Mouse (Mus musculus) limb, embryonic 10.5 days (tissue): Measurements from ENCODE around the gene Cped1. TPM values are rescaled to one million over a fixed set of nuclear protein-coding genes. Genes with fewer than 3 reads are reported as not detected.

Experiments used
- DNase-seq: peaks from one replicate; pipeline ENCODE4 v3.0.0-alpha.2; 2017; ENCODE audit warnings: low spot score
- H3K27ac ChIP-seq: fragments of 300-500 bp; sonication (generic); 2 replicates; pipeline ENCODE4 v1.5.1; 2016; ENCODE audit warnings: mild to moderate bottlenecking
- H3K27me3 ChIP-seq: fragments of 300-500 bp; sonication (generic); 2 replicates; pipeline ENCODE4 v1.6.1; 2016; ENCODE audit warnings: low read depth, mild to moderate bottlenecking; ENCODE audit not compliant: poor library complexity, severe bottlenecking
- H3K36me3 ChIP-seq: fragments of 300-500 bp; sonication (generic); 2 replicates; pipeline ENCODE4 v1.6.1; 2016; ENCODE audit warnings: mild to moderate bottlenecking, moderate library complexity
- H3K4me1 ChIP-seq: fragments of 300-500 bp; sonication (generic); 2 replicates; pipeline ENCODE4 v1.6.1; 2016
- H3K4me3 ChIP-seq: fragments of 300-500 bp; sonication (generic); 2 replicates; pipeline ENCODE4 v1.5.1; 2016; ENCODE audit warnings: mild to moderate bottlenecking, moderate library complexity
- H3K9me3 ChIP-seq: fragments of 300-500 bp; sonication (generic); replicated peaks from 2 replicates; pipeline ENCODE4 v1.6.1; 2016; ENCODE audit warnings: mild to moderate bottlenecking
- WGBS: fragments of 180-500 bp; shearing (Covaris S2); methylation state at CpG from one replicate; pipeline ENCODE4 v1.1.7; 2016; 5-methylcytosine and 5-hydroxymethylcytosine counted together
- polyA plus RNA-seq: library from polyadenylated mRNA; unstranded; fragments of >200 nt; fragmentation: Nextera tagmentation; extraction: Ambion mirVana; gene quantifications from 2 replicates; pipeline ENCODE4 v1.2.1, GENCODE M21; 2016

The Cped1 gene
- polyA plus RNA-seq, 1 experiment from 2014 or later = 63.8 TPM

GRCm38 (mm10) chr6:22078686-22079264 lies 93.1 kb downstream of the Cped1 start:
- WGBS = 87% methylated on average over 7 of the region's 7 CpGs
- Histone ChIP-seq H3K27ac (no peak overlapping the region), H3K4me1 (no peaks in the 10 kb centered on the region), H3K9me3 (no peaks in the 10 kb centered on the region), H3K36me3 (peaks cover 33% of the 10 kb centered on the region), H3K27me3 (no peaks in the 10 kb centered on the region), H3K4me3 (no peak overlapping the region)
- no peak for DNase-seq

GRCm38 (mm10) chr6:22086056-22086455 lies 100.3 kb downstream of the Cped1 start:
- H3K4me3 ChIP-seq = no peak overlapping the region
- no peaks in the 10 kb centered on the region for H3K27me3 ChIP-seq
- no peaks in the 10 kb centered on the region for H3K4me1 ChIP-seq
- H3K36me3 ChIP-seq = peaks cover 53% of the 10 kb centered on the region
- H3K9me3 ChIP-seq = no peaks in the 10 kb centered on the region
- no peak for DNase-seq
- no peak overlapping the region for H3K27ac ChIP-seq
- WGBS = 86% methylated on average over 5 of the region's 5 CpGs

- Histone ChIP-seq H3K4me3 (no peak overlapping the region), H3K36me3 (peaks cover 76% of the 10 kb centered on the region), H3K27me3 (no peaks in the 10 kb centered on the region), H3K9me3 (no peaks in the 10 kb centered on the region), H3K4me1 (no peaks in the 10 kb centered on the region), H3K27ac (no peak overlapping the region)
- WGBS = 55% methylated on average over 17 of the region's 17 CpGs
- peak; percentile 77 for DNase-seq
Measured at GRCm38 (mm10) chr6:22088346-22089064, 102.8 kb downstream of the Cped1 start.

- WGBS = 87% methylated on average over 5 of the region's 5 CpGs
- Histone ChIP-seq H3K27ac (no peak overlapping the region), H3K27me3 (no peaks in the 10 kb centered on the region), H3K4me3 (no peak overlapping the region), H3K36me3 (peaks cover 82% of the 10 kb centered on the region), H3K9me3 (no peaks in the 10 kb centered on the region), H3K4me1 (no peaks in the 10 kb centered on the region)
- no peak for DNase-seq
Measured at GRCm38 (mm10) chr6:22091773-22092172, 106.1 kb downstream of the Cped1 start.

GRCm38 (mm10) chr6:22093792-22094191 lies 108.1 kb downstream of the Cped1 start:
- H3K9me3 ChIP-seq = no peaks in the 10 kb centered on the region
- no peaks in the 10 kb centered on the region for H3K4me1 ChIP-seq
- H3K4me3 ChIP-seq = no peak overlapping the region
- H3K36me3 ChIP-seq = peaks cover 82% of the 10 kb centered on the region
- DNase-seq = no peak
- H3K27ac ChIP-seq = no peak overlapping the region
- H3K27me3 ChIP-seq = no peaks in the 10 kb centered on the region
- WGBS = 91% methylated on average over 5 of the region's 5 CpGs

- DNase-seq = no peak
- WGBS = 44% methylated on average over 2 of the region's 2 CpGs
- Histone ChIP-seq H3K9me3 (no peaks in the 10 kb centered on the region), H3K27ac (no peak overlapping the region), H3K4me3 (no peak overlapping the region), H3K27me3 (no peaks in the 10 kb centered on the region), H3K36me3 (peaks cover 66% of the 10 kb centered on the region), H3K4me1 (no peaks in the 10 kb centered on the region)
Measured at GRCm38 (mm10) chr6:22097709-22098108, 112.0 kb downstream of the Cped1 start.

GRCm38 (mm10) chr6:22099832-22100231 lies 114.1 kb downstream of the Cped1 start:
- 85% methylated on average over 5 of the region's 5 CpGs for WGBS
- no peak overlapping the region for H3K27ac ChIP-seq
- H3K36me3 ChIP-seq = peaks cover 57% of the 10 kb centered on the region
- H3K9me3 ChIP-seq = no peaks in the 10 kb centered on the region
- no peak overlapping the region for H3K4me3 ChIP-seq
- no peaks in the 10 kb centered on the region for H3K4me1 ChIP-seq
- DNase-seq = no peak
- no peaks in the 10 kb centered on the region for H3K27me3 ChIP-seq

- Histone ChIP-seq H3K4me3 (no peak overlapping the region), H3K27ac (no peak overlapping the region), H3K36me3 (peaks cover 51% of the 10 kb centered on the region), H3K4me1 (no peaks in the 10 kb centered on the region), H3K9me3 (no peaks in the 10 kb centered on the region), H3K27me3 (no peaks in the 10 kb centered on the region)
- WGBS = 73% methylated on average over 3 of the region's 3 CpGs
- no peak for DNase-seq
Measured at GRCm38 (mm10) chr6:22101939-22102338, 116.2 kb downstream of the Cped1 start.

GRCm38 (mm10) chr6:22102752-22103151 lies 117.0 kb downstream of the Cped1 start:
- Histone ChIP-seq H3K36me3 (peaks cover 51% of the 10 kb centered on the region), H3K4me1 (no peaks in the 10 kb centered on the region), H3K9me3 (no peaks in the 10 kb centered on the region), H3K27me3 (no peaks in the 10 kb centered on the region), H3K27ac (no peak overlapping the region), H3K4me3 (no peak overlapping the region)
- DNase-seq = no peak
- WGBS = 87% methylated on average over 4 of the region's 4 CpGs

GRCm38 (mm10) chr6:22103713-22104112 lies 118.0 kb downstream of the Cped1 start:
- Histone ChIP-seq H3K27ac (no peak overlapping the region), H3K36me3 (peaks cover 44% of the 10 kb centered on the region), H3K4me3 (no peak overlapping the region), H3K4me1 (no peaks in the 10 kb centered on the region), H3K27me3 (no peaks in the 10 kb centered on the region), H3K9me3 (no peaks in the 10 kb centered on the region)
- DNase-seq = no peak
- WGBS = 84% methylated on average over 3 of the region's 3 CpGs

GRCm38 (mm10) chr6:22104211-22104610 lies 118.5 kb downstream of the Cped1 start:
- 33% methylated on average over 8 of the region's 8 CpGs for WGBS
- no peak for DNase-seq

GRCm38 (mm10) chr6:22114079-22114478 lies 128.4 kb downstream of the Cped1 start:
- H3K4me1 ChIP-seq = no peaks in the 10 kb centered on the region
- no peaks in the 10 kb centered on the region for H3K9me3 ChIP-seq
- no peaks in the 10 kb centered on the region for H3K27me3 ChIP-seq
- no peak overlapping the region for H3K27ac ChIP-seq
- DNase-seq = no peak
- 91% methylated on average over 6 of the region's 6 CpGs for WGBS
- H3K36me3 ChIP-seq = peaks cover 20% of the 10 kb centered on the region
- H3K4me3 ChIP-seq = no peak overlapping the region

More at GRCm38 (mm10) chr6:22104211-22104610, 118.5 kb downstream of the Cped1 start:
- Histone ChIP-seq H3K27me3 (no peaks in the 10 kb centered on the region), H3K27ac (no peak overlapping the region), H3K36me3 (peaks cover 40% of the 10 kb centered on the region), H3K4me1 (no peaks in the 10 kb centered on the region), H3K9me3 (no peaks in the 10 kb centered on the region), H3K4me3 (no peak overlapping the region)

GRCm38 (mm10) chr6:22116679-22117078 lies 131.0 kb downstream of the Cped1 start:
- H3K4me3 ChIP-seq = no peak overlapping the region
- no peak for DNase-seq
- H3K27ac ChIP-seq = no peak overlapping the region
- H3K36me3 ChIP-seq = peaks cover 19% of the 10 kb centered on the region; the same call in 1 of the 2 replicates
- H3K27me3 ChIP-seq = no peaks in the 10 kb centered on the region
- no peaks in the 10 kb centered on the region for H3K4me1 ChIP-seq
- no peaks in the 10 kb centered on the region for H3K9me3 ChIP-seq
- 84% methylated on average over 1 of the region's 1 CpGs for WGBS
